Mouse (Mus musculus): ENCODE results near the gene Rbms1.

The Rbms1 gene

DNA sequence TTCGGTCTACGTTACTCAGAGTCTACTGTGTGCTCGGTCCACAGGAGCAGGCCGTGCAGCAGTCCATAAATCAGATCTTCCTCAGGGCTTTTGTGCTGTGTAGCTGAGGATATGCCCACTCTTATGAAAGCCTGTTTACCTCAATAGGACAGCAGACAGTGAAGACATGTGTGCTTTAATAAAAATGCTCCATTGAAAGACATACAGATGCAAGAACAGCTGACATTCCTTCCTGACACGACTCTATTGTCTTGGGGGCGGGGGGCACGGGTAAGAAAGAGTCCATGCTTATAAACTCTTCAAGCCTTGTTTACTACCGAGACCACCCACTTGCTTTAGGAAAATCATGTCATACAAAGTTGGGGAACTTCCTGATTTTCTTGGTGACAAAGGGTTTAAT is 196.6 kb downstream of the Rbms1 start:
- DNase-seq (ENCODE audit: low read depth, low spot score) = no peak

DNA sequence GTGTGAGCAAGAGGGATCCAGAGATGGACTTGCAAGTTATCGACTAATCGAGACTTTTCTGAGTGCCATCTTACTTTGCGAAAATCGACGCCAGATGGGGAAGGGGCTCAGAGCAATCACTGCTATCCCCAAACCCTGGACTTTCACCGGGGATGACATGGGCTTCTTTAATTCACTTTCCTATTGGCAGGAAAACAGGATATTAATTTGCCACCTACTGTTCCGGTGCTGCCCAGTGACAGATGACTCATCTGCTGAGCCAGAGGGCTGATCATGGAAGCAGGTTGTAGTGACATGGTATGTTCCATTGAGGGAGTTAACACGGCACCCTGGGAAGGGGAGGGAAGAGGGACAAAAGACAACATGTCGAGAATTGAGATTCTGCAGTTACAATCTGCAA is 206.8 kb downstream of the Rbms1 start:
- no peak for DNase-seq (ENCODE audit: low read depth, low spot score)

DNA sequence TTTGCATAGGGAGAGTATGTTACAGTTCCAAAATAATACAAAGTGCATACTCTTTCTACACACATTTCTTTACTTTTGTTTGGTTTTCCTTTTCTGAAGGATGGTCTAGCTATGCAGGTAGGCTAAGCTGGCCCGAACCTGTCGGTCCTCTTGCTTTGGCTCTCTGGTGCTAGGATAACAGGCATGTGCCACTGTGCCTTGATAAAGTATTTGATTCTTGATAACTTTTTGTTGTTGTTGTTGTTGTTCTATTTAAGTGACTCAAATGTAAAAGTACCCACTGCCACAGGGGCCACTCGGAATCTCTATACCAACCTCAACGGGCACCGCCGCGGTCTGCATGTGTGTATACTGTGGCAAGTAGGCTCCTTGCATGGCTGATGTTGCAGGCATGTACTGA is 207.9 kb downstream of the Rbms1 start:
- DNase-seq (ENCODE audit: low read depth, low spot score) = no peak

DNA sequence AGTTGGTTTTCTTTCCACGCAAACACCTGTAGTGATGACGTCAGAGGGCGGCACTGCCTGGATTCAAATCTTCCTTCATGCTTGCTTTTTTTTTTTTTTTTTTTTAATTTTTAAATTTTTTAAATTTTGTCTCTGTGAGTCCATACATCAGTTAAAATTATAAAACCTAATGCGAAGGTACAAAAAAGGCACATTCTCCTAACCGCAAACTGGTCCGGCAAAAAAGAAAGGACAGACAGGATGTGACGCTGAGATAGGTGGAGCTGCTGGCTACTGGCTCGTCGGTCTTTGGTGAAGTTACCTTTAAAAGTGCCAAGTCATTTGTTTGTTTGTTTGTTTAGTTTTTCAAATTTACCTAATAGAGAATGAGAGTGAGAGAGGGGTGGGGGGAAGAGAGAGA is 211.7 kb downstream of the Rbms1 start:
- DNase-seq (ENCODE audit: low read depth, low spot score) = peak; percentile 47

DNA sequence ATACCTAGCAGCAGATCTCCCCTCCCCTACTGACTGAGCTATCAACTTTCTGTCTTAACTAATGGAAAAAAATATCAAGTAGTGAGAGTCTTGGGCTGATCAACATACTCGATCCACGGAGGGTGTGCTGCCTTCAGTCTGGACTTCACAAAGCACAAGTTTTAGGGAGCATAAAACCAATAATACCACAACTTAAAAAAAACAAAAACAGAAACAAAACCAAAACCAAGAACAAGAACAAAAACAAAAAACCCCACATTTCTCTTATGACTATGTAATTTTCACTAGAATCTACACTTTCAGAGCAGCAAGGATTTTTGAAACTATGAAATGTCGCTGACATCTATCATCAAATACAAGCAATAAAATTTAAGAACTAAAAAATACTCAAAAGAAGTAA is 212.4 kb downstream of the Rbms1 start:
- peak; percentile 41 for DNase-seq (ENCODE audit: low read depth, low spot score)

DNA sequence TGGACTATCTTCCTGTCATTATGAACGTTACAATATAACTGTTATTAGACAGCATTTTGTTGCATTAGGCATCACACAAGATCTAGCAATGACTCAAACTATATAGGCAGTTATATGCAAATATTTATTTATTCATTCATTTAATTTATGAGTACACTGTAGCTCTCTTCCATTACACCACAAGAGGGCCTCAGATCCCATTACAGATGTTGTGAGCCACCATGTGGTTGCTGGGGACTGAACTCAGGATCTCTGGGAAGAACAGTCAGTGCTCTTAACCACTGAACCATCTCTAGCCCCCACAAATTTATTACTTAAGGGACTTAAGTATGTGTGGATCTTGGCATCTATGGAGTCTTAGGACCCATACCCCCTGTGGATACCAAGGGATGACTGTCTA is 214.4 kb downstream of the Rbms1 start:
- peak; percentile 38 for DNase-seq (ENCODE audit: low read depth, low spot score)

DNA sequence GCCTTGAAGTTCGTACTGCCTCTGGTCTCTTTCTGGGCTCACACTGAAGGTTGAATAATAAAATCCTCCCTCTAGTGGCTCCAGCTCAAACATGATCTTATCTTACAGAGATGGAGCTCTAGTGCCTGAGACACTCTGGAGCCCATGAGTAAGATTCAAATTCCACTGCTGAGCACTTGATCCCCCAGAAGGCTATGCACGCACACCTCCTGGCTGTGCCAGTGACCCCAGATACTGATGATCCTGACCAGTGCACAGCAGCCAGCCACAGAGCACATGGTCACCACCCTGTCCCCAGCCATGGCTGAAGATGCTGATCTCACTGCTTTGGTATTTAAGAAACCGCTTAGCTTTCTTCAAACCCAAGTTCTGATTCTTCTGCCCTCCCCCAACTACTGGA is 215.4 kb downstream of the Rbms1 start:
- DNase-seq (ENCODE audit: low read depth, low spot score) = no peak

DNA sequence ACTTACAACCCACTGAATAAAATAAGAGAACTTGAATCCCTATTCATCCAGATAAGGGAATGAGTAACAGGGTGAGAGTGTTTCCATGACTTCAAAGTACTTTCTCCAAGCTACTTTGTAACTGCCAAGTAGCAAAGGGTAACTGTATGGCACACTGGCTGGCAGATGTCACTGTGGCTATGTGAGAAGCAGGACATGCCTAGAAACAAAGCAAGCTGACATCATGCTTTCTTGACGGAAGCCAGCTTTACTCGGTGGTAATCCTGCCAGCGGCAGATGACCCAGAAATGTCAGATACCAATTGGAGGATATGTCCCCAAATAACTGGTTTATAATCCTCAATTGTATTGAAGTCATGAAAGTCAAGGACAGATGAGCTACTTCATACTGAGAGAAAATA is 218.3 kb downstream of the Rbms1 start:
- no peak for DNase-seq (ENCODE audit: low read depth, low spot score)

DNA sequence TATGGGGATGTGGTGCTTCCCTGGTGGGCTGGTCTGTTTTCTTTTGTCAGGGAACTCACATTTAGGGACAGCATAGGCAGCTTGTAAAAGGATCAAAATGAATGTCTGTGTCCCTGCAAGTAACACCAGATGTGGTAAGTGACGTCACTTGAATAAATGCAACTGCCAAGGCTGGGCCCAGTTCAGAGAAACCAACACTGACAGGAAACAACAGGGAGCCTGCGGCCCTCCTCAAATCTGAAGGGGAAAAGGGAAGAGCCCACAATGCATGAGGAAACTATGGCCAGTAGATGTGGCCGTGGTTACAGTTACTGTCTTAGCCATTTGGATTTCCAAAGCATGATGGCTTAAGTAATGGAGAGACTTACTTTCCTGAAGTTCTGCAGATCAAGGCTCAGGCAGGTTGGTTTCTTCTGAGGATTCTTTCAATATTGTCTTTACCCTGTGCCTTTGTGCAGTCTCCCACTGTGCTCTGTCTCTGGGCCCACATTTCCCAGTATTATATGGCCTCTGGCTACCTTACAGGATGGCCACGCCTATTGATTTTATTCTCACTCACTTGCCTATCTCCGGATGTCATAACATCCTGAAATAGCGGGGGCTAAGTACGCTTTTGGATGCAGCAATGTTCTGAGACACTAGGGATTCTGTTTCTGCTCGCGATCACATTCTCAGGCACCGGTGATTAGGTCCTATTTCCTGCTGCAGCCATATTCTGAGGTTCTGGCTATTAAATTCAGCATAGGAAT is 223.4 kb downstream of the Rbms1 start:
- DNase-seq (ENCODE audit: low read depth, low spot score) = peak; percentile 14

DNA sequence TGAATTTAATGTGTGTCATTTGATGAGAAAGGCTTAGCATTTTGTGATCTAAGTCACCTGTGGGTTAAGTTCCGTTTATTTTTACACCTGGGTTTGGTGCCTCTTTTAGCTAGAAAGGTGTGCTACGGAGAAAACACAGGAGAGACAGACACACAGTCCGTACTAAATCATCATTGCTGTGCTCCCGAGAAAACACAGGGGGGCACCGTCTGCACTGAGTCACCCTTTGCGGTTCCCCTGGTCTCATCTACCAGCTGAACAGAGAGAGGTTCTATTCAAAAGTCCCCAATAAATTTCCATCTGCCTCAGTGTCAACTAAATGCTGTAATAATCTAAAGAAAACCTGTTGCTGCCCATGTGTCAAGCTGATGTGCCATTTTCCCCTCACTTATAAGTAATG is 232.1 kb downstream of the Rbms1 start:
- peak; percentile 31 for DNase-seq (ENCODE audit: low read depth, low spot score)

DNA sequence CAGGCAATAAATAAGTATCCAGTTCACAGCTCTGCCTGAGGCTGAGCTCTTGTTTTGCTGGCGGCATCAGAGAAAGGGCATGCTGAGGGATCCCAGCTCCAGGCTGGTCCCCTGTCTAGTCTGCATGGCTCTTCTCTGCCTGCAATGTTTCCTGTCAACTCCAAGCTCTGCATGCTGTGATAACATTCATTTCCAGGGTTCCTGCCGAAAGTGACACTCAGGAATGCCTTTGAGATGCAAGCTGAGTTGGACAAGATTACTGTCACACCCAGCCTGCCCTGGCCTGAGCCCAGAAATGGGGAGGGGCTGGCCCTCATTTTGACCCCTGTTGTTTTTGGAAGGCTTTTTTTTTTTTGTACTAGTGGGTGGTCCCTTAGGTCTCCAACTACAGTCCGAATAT is 233.0 kb downstream of the Rbms1 start:
- no peak for DNase-seq (ENCODE audit: low read depth, low spot score)

DNA sequence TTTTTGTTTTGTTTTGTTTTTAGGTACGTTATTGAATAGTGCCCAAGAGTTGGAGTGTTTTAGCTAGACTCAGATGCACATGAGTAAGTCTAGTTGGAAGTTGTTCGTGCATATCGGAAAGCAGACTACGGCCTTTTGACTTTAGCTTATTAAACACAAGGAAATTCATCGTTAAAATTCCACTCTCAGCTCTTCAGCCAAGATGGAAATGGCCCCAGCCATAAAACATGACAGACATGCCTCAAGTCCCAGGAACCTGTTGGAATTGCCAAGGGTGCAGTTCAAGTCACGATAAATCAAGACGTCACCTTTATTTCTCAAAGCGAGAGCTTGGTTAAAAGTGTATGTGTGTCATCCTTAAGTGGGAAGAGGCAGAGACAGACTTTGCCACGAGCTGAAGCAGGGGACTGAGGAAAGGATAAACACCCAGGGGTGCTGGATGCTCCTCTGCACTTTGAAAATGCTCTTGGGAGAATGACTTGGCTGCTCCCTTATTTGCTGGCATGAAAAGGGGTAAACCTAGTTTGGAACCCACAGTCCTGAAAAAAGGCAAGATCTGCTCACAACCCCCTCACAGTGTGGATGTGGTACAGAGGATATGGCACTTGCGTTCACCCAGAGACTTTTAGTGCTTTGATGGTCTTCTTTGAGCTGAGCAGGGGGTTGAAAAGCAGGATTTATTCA is 233.9 kb downstream of the Rbms1 start:
- no peak for DNase-seq (ENCODE audit: low read depth, low spot score)

DNA sequence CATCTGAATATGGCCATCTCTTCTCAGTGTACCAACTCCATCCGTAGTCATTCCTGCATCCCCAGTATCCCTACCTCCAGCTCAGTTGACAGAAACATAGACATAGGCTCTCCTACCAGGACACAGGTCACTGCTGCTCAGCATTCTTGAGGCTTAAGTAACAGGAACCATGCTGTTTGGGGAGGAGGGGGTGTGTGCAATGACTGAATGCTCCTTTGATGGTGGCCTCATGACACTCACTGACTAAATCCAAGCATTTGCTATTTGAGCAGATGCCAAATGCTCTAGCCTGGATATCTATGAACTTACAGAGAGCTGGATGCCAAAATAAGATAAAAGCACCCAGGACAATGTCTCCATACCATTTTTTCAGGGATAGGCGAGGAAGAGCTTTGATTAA is 238.3 kb downstream of the Rbms1 start:
- DNase-seq (ENCODE audit: low read depth, low spot score) = no peak

DNA sequence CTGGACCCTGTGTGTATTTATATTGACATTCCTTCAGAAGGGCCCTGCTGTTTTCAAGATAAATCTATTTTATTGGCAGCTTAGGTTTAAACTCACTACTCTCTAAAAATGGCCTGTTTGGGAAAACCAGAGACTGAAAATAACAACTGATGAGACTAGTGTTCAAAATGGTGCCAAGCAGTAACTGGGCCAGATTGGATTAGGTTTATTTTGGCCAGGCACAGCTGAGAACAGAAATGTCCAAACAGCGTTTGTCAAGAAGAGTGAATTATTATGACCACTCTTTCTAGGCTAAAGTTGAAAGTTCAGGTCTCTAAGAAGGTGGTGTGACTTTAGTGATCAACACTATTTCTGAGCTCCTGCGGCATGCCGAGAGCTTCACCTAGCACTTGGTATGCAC is 240.0 kb downstream of the Rbms1 start:
- no peak for DNase-seq (ENCODE audit: low read depth, low spot score)

DNA sequence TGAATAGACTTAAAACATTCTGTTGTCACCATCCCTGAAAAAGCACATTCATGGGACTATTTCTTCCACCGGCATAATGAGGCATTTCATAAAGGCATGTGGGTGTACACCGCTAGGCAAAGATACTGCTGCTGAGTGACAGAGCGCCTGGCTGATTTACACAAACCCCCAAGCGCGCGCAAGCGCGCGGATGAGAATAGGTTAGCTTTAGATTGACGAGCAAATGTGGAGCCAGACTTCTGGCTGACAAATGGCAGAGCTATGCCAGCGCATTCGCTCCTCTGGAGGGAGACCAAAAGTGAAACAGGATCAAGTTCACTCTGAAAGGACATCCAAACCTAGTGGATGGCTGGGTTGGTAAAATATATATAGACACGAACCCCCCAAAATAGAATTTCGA is 240.5 kb downstream of the Rbms1 start, which contains the start of gene Itgb6:
Itgb6 (minus strand) TSS at position 130 of the 400 bp plus-strand sequence.
- no peak for DNase-seq (ENCODE audit: low read depth, low spot score)

DNA sequence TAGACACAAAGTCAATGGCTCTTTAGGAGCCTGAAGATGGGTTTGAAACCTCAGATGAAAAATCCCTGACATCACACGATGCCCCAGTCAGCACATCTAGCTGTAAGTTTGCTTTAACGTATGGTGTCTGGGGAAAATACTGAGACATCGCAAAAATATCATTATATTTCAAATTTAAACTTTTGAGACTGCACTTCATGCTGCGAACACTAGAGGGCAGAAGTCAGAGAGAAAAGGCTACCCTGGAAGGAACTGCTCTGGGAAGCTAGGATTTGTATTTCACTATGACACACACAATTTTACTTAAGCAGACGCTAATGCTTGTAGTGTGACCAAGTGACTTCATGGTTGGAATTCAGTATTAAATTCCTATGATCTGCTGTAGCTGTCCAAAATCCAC is 242.1 kb downstream of the Rbms1 start:
- peak; percentile 53 for DNase-seq (ENCODE audit: low read depth, low spot score)

DNA sequence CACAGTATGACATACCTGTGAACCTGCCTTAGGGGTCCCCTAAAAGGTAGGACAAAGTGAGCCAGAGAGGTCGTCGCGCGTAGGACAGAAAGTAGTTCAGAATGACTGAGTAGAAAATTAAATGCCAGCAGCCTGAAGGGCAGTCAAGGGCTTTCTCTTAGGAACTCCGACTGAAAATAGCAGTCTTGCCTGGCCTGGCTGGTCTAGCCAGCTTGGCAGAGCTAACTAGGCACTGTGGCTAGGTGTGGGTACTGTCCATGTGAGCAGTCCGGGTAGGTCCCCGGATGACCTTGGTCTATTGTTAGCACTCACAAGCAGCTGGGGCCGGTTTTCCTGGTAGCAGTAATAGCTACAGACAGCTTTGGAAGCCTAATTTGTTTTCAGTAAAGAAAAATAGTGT is 242.8 kb downstream of the Rbms1 start:
- no peak for DNase-seq (ENCODE audit: low read depth, low spot score)

DNA sequence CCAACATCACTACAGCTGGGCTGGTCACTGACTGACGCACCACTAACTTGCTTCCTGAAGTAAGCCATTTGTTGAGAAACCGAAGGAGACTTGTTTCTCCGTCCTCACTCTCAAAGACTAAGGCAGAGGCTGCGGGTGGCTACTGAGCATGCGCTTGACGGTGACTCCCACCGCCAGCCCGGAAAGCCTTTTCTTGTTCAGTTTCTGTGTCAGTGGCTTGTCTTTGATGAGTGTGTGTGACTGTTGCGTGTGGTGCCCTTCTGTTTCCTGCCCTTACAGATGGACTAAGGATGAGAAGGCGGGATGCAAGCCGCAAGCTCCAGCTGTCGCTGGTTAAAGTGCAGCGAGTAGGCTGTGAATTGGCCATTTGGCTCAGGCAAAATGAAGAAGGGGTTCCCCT is 245.6 kb downstream of the Rbms1 start:
- peak; percentile 77 for DNase-seq (ENCODE audit: low read depth, low spot score)

DNA sequence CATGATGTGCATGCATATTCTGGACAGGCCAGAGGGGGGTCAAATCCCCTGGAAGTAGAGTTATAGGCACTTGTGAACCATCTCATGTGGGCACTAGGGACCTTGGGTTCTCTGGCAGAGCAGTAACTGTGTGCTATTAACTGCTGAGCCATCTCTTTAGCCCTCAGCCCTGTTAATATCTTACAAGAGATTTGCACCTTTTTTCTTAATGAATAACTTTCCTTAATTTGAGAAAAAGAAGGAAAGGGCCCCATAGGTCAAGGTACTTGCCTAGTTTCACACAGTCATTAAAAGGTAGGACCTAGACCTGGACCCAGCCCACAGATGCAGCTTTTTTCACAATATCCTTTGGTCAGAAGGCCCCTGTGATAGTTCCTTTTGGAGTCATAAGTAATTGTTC is 246.4 kb downstream of the Rbms1 start:
- no peak for DNase-seq (ENCODE audit: low read depth, low spot score)

DNA sequence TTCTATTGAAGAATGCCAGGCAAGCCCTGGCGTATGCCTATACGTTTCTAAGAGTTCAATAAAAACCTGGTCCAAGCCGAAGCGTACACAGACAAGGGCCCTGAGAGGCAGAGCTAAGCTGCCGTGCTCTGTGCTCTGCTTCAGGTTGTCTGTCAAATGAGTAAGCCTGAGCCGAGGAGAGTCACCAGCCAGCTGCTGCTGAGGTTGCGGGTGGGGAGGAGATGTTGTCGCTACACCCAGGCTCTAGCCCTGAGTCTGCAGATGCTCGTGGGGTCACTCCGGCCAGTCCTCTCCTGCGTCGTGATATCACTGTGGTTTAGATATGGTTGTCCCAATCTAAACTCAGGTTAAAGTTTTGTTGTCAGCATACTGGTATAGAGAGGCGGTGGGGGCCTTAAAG is 247.2 kb downstream of the Rbms1 start:
- no peak for DNase-seq (ENCODE audit: low read depth, low spot score)

DNA sequence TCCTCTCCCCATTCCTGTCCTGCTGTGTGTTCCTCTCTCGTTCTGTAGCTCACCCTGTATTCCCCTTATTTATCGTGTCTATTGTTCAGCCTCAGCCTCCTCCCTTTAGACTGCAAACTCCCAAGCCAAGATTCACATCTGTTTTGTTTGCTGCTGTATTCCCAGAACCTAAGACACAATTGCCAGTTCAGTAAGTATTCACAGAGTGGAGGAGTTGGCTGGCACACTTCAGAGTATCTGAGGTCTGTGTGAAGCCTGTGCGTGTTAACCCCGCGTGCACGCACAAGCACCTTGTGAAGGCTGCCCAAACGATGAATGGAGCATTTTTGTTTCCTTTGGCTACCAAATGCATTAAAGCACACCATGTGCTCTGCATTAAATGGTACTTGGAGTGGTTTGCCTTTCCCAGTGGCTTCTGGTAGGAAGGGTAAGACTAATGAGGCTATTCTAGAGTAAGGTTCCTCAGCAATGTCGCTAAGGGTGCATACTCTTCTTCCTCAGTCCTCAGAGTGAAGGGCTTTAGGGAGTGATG is 248.0 kb downstream of the Rbms1 start:
- DNase-seq (ENCODE audit: low read depth, low spot score) = no peak

DNA sequence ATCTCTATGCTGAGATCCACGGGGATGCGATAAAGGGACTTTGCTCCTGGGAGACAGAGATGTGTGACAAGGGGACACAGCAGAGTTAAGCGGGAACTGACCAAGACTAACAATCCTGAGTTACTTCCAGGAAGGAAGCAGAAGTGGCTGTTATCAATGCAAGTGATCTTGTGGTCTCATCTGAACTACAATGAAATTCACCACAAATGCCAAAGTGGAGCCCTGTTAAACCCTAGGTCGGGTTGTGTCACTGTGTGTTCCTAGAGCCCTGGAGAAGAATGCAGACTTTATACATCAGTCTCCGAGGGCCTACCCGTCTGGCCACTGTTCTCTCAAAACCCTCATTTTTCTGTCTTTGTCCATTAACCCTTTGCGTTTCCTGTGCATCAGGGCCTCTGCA is 248.5 kb downstream of the Rbms1 start:
- no peak for DNase-seq (ENCODE audit: low read depth, low spot score)

DNA sequence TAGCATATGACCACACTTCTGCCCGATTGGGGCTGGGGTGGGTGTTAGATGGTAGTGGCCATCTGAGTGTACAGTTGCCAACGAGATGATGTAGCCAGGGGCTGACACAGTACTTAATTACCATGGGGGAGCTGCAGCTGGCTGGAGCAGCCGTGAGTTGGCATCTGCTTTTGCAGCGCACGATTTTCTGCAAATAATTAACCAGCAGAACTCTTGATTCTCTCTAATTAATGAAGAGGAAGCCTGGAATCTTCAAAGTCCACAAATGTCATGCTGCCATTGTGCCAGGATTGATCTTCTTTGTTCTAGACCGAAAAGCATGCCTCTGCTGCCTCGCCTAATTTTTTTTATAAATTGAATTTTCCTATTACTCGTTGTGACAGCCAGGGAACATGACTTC is 249.1 kb downstream of the Rbms1 start:
- DNase-seq (ENCODE audit: low read depth, low spot score) = no peak
